Mouse (Mus musculus) myocyte (in vitro differentiated cells): ENCODE measurements around the gene Aff3. TPM values are rescaled to one million over a fixed set of nuclear protein-coding genes. Genes with fewer than 3 reads are reported as not detected.

ENCODE experiments used
- H3K27me3 ChIP-seq: one replicate; pipeline ENCODE4 v1.6.1; 2011; ENCODE audit not compliant: control insufficient read depth, insufficient read depth, insufficient read length
- H3K36me3 ChIP-seq: one replicate; pipeline ENCODE4 v1.6.1; 2011; ENCODE audit not compliant: control insufficient read depth, insufficient read depth
- H3K4me2 ChIP-seq: one replicate; pipeline ENCODE4 v1.6.1; 2011; ENCODE audit warnings: low read depth, control low read depth
- H3K4me3 ChIP-seq: one replicate; pipeline ENCODE4 v1.5.1; 2011; ENCODE audit warnings: mild to moderate bottlenecking, control low read depth, moderate library complexity
- H3K79me2 ChIP-seq: one replicate; pipeline ENCODE4 v1.6.1; 2011; ENCODE audit not compliant: control insufficient read depth, insufficient read depth
- H3ac ChIP-seq: one replicate; pipeline ENCODE4 v1.6.1; 2011; ENCODE audit not compliant: control insufficient read depth, insufficient read length
- CEBPB ChIP-seq: IDR thresholded peaks from 2 replicates; pipeline ENCODE4 v1.6.1; 2011; ENCODE audit warnings: mild to moderate bottlenecking, moderate library complexity; ENCODE audit not compliant: poor library complexity, insufficient read depth, severe bottlenecking
- E2F4 ChIP-seq: IDR thresholded peaks from one replicate; pipeline ENCODE4 v1.6.1; 2011; ENCODE audit warnings: mild to moderate bottlenecking, control low read depth, moderate library complexity; ENCODE audit not compliant: insufficient read depth
- MAX ChIP-seq: IDR thresholded peaks from one replicate; pipeline ENCODE4 v1.6.1; 2011; ENCODE audit warnings: low read depth, mild to moderate bottlenecking, control low read depth
- MYOD1 ChIP-seq, 3 experiments: IDR thresholded peaks; one replicate each; pipeline ENCODE4 v1.6.1; 2011; ENCODE audit warnings: control low read depth in 2 of 3, low read depth in 2 of 3, mild to moderate bottlenecking in 2 of 3, moderate library complexity in 1 of 3; ENCODE audit not compliant: insufficient read length in 2 of 3, control insufficient read depth in 1 of 3
- MYOG ChIP-seq, 3 experiments: IDR thresholded peaks; one replicate each; pipeline ENCODE4 v1.6.1; 2011; ENCODE audit warnings: control low read depth in 2 of 3, low read depth in 2 of 3, mild to moderate bottlenecking in 2 of 3; ENCODE audit not compliant: insufficient read length in 2 of 3, control insufficient read depth in 1 of 3, insufficient read depth in 1 of 3
- POLR2A ChIP-seq: IDR thresholded peaks from one replicate; pipeline ENCODE4 v1.6.1; 2011; ENCODE audit warnings: low read depth, mild to moderate bottlenecking, control low read depth, moderate library complexity; ENCODE audit not compliant: insufficient read length
- POLR2AphosphoS2 ChIP-seq: IDR thresholded peaks from one replicate; pipeline ENCODE4 v1.6.1; 2011; ENCODE audit warnings: low read depth, control low read depth; ENCODE audit not compliant: insufficient read length
- REST ChIP-seq: IDR thresholded peaks from one replicate; pipeline ENCODE4 v1.6.1; 2011; ENCODE audit warnings: mild to moderate bottlenecking, control low read depth, moderate library complexity; ENCODE audit not compliant: insufficient read depth, insufficient read length
- SRF ChIP-seq: IDR thresholded peaks from one replicate; pipeline ENCODE4 v1.6.1; 2011; ENCODE audit warnings: low read depth; ENCODE audit not compliant: control insufficient read depth, insufficient read length
- TCF12 ChIP-seq: IDR thresholded peaks from one replicate; pipeline ENCODE4 v1.6.1; 2011; ENCODE audit warnings: mild to moderate bottlenecking, control low read depth; ENCODE audit not compliant: poor library complexity, insufficient read depth, severe bottlenecking
- TCF3 ChIP-seq: IDR thresholded peaks from one replicate; pipeline ENCODE4 v1.6.1; 2011; ENCODE audit warnings: low read depth, control low read depth; ENCODE audit not compliant: insufficient read length
- USF1 ChIP-seq: IDR thresholded peaks from one replicate; pipeline ENCODE4 v1.6.1; 2011; ENCODE audit warnings: low read depth, mild to moderate bottlenecking, control low read depth, moderate library complexity
- polyA plus RNA-seq: library from polyadenylated mRNA; unstranded; fragments of >200 nt; fragmentation: generic; extraction: Trizol; gene quantifications from one replicate; pipeline ENCODE4 v1.2.1, GENCODE M21; 2012; ENCODE audit warnings: missing spikeins

Aff3 gene
- polyA plus RNA-seq, 1 experiment = not detected

DNA sequence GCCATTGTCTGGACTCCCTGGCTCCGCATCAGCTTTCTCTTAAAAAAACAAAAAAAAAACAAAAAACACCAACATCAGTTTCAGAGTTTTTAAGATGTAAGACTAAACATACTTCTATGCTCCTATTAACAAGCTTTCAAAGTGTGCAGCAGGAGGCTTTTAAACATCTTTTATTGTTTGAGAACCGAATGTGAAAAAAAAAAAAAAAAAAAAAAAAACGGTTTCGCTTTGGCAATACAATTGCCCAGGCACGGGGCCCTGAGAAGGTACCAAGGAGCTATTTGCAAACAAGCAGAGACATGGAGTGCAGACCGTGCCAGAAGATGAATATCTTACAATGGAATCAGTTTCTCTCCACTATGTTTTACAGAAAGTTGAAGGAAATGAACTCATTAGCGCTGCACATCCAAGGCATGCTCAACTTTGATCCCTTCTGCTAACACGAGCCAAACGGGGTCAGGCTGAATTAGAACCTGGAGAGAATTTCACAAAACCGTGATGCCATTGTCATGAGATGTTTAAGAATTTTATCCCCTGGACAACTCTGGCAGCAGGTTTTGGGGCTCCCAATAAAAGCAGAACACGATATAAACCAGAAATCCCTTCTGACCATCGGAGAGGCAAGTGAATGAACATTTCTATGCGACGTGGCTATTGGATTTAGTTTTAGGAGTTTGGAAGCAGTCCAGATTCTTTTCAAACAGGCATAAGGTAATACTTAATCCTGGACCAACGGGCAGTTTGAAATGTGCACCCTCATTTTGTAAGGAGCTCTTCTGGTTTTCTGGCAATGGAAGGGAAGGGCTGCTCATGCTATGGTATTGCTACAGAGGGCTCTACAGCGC is 344.4 kb downstream of the Aff3 start:
- Histone ChIP-seq H3K79me2 (no peaks in the 10 kb centered on the region), H3K4me3 (no peak overlapping the region), H3K4me2 (no peak overlapping the region), H3K36me3 (no peaks in the 10 kb centered on the region), H3ac (no peak overlapping the region), H3K27me3 (peaks cover 12% of the 10 kb centered on the region)
- no peak for TF ChIP-seq REST
- TF ChIP-seq CEBPB = no peak
- no peak for TF ChIP-seq E2F4
- no peak for TF ChIP-seq POLR2A
- TF ChIP-seq MAX = no peak
- TF ChIP-seq TCF12 = no peak
- no peak for TF ChIP-seq MYOD1 (IDR thresholded peaks at IDR 0.05; ENCODE audit: control insufficient read depth in 1 of 3, insufficient read length in 2 of 3, low read depth in 2 of 3)
- TF ChIP-seq POLR2AphosphoS2 = no peak
- no peak for TF ChIP-seq SRF
- no peak for TF ChIP-seq MYOG (IDR thresholded peaks at IDR 0.05; ENCODE audit: control insufficient read depth in 1 of 3, insufficient read depth in 1 of 3, insufficient read length in 2 of 3, low read depth in 2 of 3)
- TF ChIP-seq TCF3 = no peak
- no peak for TF ChIP-seq USF1

DNA sequence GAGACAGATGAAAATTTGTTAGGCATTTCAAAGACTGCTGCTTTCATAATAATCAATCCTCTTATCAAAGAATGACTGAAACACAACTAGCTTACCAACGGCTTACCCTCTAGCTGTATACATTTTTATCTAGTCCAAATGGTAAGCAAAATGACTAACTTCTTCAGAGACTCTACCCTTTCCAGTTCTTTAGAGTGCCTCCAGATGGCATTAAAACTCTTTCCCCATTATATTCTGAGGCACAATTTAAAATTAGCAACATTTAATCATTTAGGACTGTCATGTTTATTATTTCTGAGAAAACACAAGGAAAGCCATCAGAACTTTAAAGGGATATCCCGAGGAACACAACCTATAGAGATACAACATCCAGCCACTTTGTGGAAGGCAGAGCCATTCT is 346.1 kb downstream of the Aff3 start:
- H3K4me3 ChIP-seq = no peak overlapping the region
- H3K4me2 ChIP-seq = no peak overlapping the region
- TF ChIP-seq TCF12 (no peak), TCF3 (no peak), POLR2A (no peak), SRF (no peak), CEBPB (no peak), MYOG (IDR thresholded peaks at IDR 0.05; ENCODE audit: control insufficient read depth in 1 of 3, insufficient read depth in 1 of 3, insufficient read length in 2 of 3, low read depth in 2 of 3) (no peak), USF1 (no peak), MYOD1 (IDR thresholded peaks at IDR 0.05; ENCODE audit: control insufficient read depth in 1 of 3, insufficient read length in 2 of 3, low read depth in 2 of 3) (no peak), POLR2AphosphoS2 (no peak), REST (no peak), E2F4 (no peak), MAX (no peak)
- H3K27me3 ChIP-seq = peaks cover 12% of the 10 kb centered on the region
- no peak overlapping the region for H3ac ChIP-seq
- no peaks in the 10 kb centered on the region for H3K36me3 ChIP-seq
- no peaks in the 10 kb centered on the region for H3K79me2 ChIP-seq

DNA sequence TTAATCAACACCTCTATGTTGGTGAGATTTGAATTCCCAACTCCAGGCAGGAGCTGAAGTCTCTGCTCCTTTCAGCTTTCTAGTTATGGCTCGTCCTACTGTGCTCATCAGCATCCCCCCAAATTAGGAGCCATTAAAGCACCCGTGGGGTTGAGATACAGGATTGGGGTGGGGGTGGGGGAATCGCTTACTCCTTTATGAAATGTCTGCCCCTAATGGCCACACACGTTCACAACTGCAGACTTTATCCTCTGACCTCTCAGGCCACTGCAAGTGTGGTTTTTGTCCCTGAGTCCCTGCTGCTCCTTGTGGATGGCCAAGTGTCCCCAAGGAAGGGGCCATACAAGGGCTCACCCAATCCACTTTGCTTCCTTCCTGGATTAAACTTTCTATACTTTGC is 348.8 kb downstream of the Aff3 start:
- Histone ChIP-seq H3K4me2 (no peak overlapping the region), H3ac (no peak overlapping the region), H3K27me3 (peaks cover 10% of the 10 kb centered on the region), H3K4me3 (no peak overlapping the region), H3K36me3 (no peaks in the 10 kb centered on the region), H3K79me2 (no peaks in the 10 kb centered on the region)
- TF ChIP-seq MYOD1 (IDR thresholded peaks at IDR 0.05; ENCODE audit: control insufficient read depth in 1 of 3, insufficient read length in 2 of 3, low read depth in 2 of 3) = no peak
- TF ChIP-seq E2F4 = no peak
- no peak for TF ChIP-seq TCF3
- TF ChIP-seq TCF12 = no peak
- TF ChIP-seq REST = no peak
- no peak for TF ChIP-seq POLR2A
- no peak for TF ChIP-seq SRF
- no peak for TF ChIP-seq MYOG (IDR thresholded peaks at IDR 0.05; ENCODE audit: control insufficient read depth in 1 of 3, insufficient read depth in 1 of 3, insufficient read length in 2 of 3, low read depth in 2 of 3)
- TF ChIP-seq MAX = no peak

DNA sequence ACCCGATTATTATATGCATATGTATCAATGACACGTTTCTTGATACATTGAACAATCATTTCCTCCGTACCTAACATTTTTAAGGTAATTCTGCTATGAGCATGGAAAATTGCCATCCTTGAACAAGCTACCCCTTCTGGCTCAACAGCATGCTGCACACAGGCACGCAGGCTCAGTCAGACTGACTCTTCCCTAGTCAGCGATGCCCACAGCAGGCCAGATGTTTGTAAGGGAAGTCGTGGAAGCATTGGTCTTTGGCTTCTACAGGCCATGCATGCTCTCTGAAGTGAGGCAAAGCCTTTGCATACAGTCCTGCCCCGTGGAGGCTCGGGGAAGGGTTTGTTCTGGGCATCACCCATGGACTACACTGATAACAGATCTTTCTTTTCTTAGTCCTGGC is 354.3 kb downstream of the Aff3 start:
- Histone ChIP-seq H3K4me2 (no peak overlapping the region), H3K4me3 (no peak overlapping the region), H3K27me3 (no peaks in the 10 kb centered on the region), H3ac (no peak overlapping the region), H3K79me2 (no peaks in the 10 kb centered on the region), H3K36me3 (no peaks in the 10 kb centered on the region)
- no peak for TF ChIP-seq CEBPB
- no peak for TF ChIP-seq MYOD1 (IDR thresholded peaks at IDR 0.05; ENCODE audit: control insufficient read depth in 1 of 3, insufficient read length in 2 of 3, low read depth in 2 of 3)
- TF ChIP-seq USF1 = no peak
- no peak for TF ChIP-seq E2F4
- no peak for TF ChIP-seq TCF12
- TF ChIP-seq TCF3 = no peak
- TF ChIP-seq POLR2A = no peak
- no peak for TF ChIP-seq POLR2AphosphoS2

DNA sequence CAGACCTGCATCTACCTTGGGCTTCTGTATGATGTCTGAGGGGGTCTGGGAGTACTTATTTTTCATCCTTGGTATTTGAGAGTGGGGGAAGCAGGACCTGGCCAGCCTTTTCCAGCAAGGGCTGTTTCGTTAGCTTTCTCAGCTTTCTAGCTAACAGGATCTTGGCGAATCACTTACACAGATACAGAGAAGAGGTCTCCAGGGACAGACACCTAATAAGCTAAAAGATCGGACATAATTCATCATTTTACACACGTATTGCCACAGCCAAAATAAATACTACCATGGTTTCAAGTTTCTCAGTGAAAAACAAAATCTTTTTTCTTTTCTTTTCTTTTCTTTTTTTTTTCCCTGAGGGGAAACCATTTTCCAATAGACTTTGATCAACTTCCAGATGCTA is 354.7 kb downstream of the Aff3 start:
- no peaks in the 10 kb centered on the region for H3K27me3 ChIP-seq
- H3K4me2 ChIP-seq = no peak overlapping the region
- H3K4me3 ChIP-seq = no peak overlapping the region
- no peaks in the 10 kb centered on the region for H3K36me3 ChIP-seq
- no peak overlapping the region for H3ac ChIP-seq
- TF ChIP-seq REST (no peak), SRF (no peak)
- no peaks in the 10 kb centered on the region for H3K79me2 ChIP-seq
